Mouse (Mus musculus) olfactory bulb, adult 2 months (tissue): Measurements from ENCODE around the gene Pdap1. TPM values are rescaled to one million over a fixed set of nuclear protein-coding genes. Genes with fewer than 3 reads are reported as not detected.
"Not testable (repeated sequence)": the region's sequence is repeated elsewhere in the genome, so short reads cannot be mapped to it uniquely, and the experiment has no call there.

Experiments
- H3K27ac ChIP-seq: fragments of 200-500 bp; 2 replicates; pipeline ENCODE4 v1.5.1; 2012; ENCODE audit warnings: low read depth, low read length; ENCODE audit not compliant: insufficient read depth
- H3K4me1 ChIP-seq: fragments of 200-500 bp; 2 replicates; pipeline ENCODE4 v1.6.1; 2012; ENCODE audit warnings: low read length; ENCODE audit not compliant: control insufficient read depth, insufficient read depth
- H3K4me3 ChIP-seq: fragments of 200-500 bp; 2 replicates; pipeline ENCODE4 v1.5.1; 2012; ENCODE audit warnings: mild to moderate bottlenecking, low read depth, low read length, moderate library complexity; ENCODE audit not compliant: insufficient read depth
- CTCF ChIP-seq: fragments of 200-500 bp; IDR thresholded peaks from 2 replicates; pipeline ENCODE4 v1.5.1; 2012; ENCODE audit warnings: low read depth, mild to moderate bottlenecking, low read length, moderate library complexity; ENCODE audit not compliant: insufficient read depth
- POLR2A ChIP-seq: fragments of 200-500 bp; IDR thresholded peaks from 2 replicates; pipeline ENCODE4 v1.6.1; 2012; ENCODE audit warnings: mild to moderate bottlenecking, low read depth, low read length, moderate library complexity; ENCODE audit not compliant: insufficient read depth
- WGBS: fragments of 180-500 bp; shearing (Covaris S2); methylation state at CpG from one replicate; pipeline ENCODE4 v1.1.7; 2018; 5-methylcytosine and 5-hydroxymethylcytosine counted together
- polyA plus RNA-seq: library from polyadenylated mRNA; stranded (reverse); fragments of >200 nt; gene quantifications from 2 replicates; pipeline ENCODE4 v1.2.4, GENCODE M21; 2012; ENCODE audit warnings: low replicate concordance; ENCODE audit not compliant: missing spikeins, insufficient read depth, insufficient read length

Gene Pdap1
- polyA plus RNA-seq, 1 experiment = not detected

GRCm38 (mm10) chr5:145114071-145114605, 25.9 kb downstream of the Pdap1 start, which contains the start of gene Arpc1b:
Arpc1b (plus strand) TSS chr5:145114215.
- peak within 1 kb of the TSS; percentile 51 for H3K4me3 ChIP-seq
- WGBS = 2% methylated on average over 53 of the region's 53 CpGs
- no peak for TF ChIP-seq POLR2A
- TF ChIP-seq CTCF = no peak
- H3K27ac ChIP-seq = no peak within 1 kb of the TSS
- peaks cover 14% of the 10 kb centered on the region; the same call in 1 of the 2 replicates for H3K4me1 ChIP-seq

- WGBS = 59% methylated on average over 2 of the region's 2 CpGs
- peaks cover 14% of the 10 kb centered on the region; the same call in 1 of the 2 replicates for H3K4me1 ChIP-seq
- TF ChIP-seq POLR2A (no peak), CTCF (no peak)
Observed at GRCm38 (mm10) chr5:145113416-145113815, 26.6 kb downstream of the Pdap1 start.

GRCm38 (mm10) chr5:145112566-145112965, 27.5 kb downstream of the Pdap1 start:
- WGBS = 85% methylated on average over 8 of the region's 8 CpGs

More at GRCm38 (mm10) chr5:145113416-145113815, 26.6 kb downstream of the Pdap1 start:
- Histone ChIP-seq H3K27ac (no peak overlapping the region), H3K4me3 (no peak overlapping the region)

DNA sequence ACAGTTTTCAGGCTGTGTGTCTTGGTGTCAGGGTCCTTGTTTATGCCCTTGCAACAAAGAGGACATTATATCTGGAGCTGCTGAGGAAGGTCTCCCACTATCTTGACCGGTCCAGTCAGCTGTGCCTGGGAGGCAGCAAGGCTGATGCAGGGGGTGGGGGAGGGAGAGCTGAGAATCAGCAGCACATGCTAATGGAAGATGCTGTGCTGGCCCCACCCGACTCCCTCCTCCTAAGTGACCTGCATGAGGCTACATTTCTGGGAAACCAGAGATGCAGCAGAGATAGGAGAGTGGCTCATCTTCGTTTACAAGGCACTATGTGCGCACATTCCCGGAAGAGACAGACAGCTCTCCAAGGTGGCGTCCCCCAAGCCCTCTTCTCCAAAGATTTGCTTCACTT, 29.6 kb downstream of the Pdap1 start:
- peaks cover 14% of the 10 kb centered on the region; the same call in 1 of the 2 replicates for H3K4me1 ChIP-seq
- H3K4me3 ChIP-seq = no peak overlapping the region
- H3K27ac ChIP-seq = no peak overlapping the region
- 90% methylated on average over 6 of the region's 6 CpGs for WGBS
- TF ChIP-seq POLR2A (no peak), CTCF (no peak)

More at GRCm38 (mm10) chr5:145112566-145112965, 27.5 kb downstream of the Pdap1 start:
- TF ChIP-seq POLR2A (no peak), CTCF (no peak)
- Histone ChIP-seq H3K27ac (no peak overlapping the region), H3K4me3 (no peak overlapping the region), H3K4me1 (peaks cover 11% of the 10 kb centered on the region; the same call in 1 of the 2 replicates)

GRCm38 (mm10) chr5:145105694-145106275, 34.3 kb downstream of the Pdap1 start:
- Histone ChIP-seq H3K27ac (no peak overlapping the region), H3K4me1 (peaks cover 6% of the 10 kb centered on the region; the same call in 1 of the 2 replicates), H3K4me3 (no peak overlapping the region)
- TF ChIP-seq CTCF (no peak), POLR2A (no peak)
- WGBS = 72% methylated on average over 9 of the region's 9 CpGs

GRCm38 (mm10) chr5:145104328-145104727, 35.7 kb downstream of the Pdap1 start:
- no peak overlapping the region for H3K4me3 ChIP-seq
- peaks cover 6% of the 10 kb centered on the region; the same call in 1 of the 2 replicates for H3K4me1 ChIP-seq
- TF ChIP-seq POLR2A (no peak), CTCF (no peak)
- 72% methylated on average over 9 of the region's 9 CpGs for WGBS
- no peak overlapping the region for H3K27ac ChIP-seq

DNA sequence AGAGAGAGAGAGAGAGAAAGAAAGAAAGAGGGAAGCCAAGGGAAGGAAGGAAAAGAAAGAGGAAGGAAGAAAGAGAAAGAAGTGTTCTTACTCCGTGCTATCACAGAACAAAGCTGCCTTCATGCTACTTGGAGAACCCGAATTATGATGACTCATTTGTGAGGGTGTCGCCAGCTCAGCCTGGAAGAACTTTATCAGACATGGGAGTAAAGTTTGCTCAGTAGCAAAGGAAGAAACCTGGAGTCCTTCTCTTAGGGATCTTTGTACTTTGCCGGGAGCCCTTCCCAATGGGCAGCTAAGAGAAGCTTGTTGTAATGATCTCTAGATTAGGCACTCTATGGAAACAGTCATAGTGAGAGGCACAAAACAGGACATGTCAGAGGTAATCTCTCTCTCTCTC, 37.3 kb downstream of the Pdap1 start:
- Histone ChIP-seq H3K27ac (no peak overlapping the region), H3K4me3 (no peak overlapping the region), H3K4me1 (peaks cover 6% of the 10 kb centered on the region; the same call in 1 of the 2 replicates)
- no peak for TF ChIP-seq CTCF
- no peak for TF ChIP-seq POLR2A
- 51% methylated on average over 4 of the region's 4 CpGs for WGBS

DNA sequence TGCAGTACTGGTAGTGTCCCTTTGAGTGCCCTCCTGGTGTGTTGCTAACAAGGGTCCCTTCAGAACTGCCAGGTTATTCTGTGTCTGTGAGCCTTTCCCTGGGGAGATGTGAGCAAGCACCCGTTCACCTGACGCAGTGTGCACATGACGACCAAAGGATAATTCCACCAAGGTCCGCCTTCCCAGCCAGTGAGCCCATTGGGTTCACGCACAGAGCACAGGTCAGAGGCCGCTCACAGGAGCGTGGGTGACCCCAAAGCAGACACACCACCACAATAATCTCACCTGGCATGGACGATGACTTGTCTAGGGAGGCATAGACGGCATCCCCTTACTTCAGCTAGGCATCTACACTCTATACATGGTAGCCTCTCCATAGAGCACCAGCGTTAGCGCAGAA, 38.6 kb downstream of the Pdap1 start:
- H3K4me1 ChIP-seq, H3K27ac ChIP-seq, H3K4me3 ChIP-seq: not testable (repeated sequence)
- WGBS = 98% methylated on average over 11 of the region's 11 CpGs

GRCm38 (mm10) chr5:145100960-145101359, 39.1 kb downstream of the Pdap1 start:
- Histone ChIP-seq H3K27ac (no peak overlapping the region), H3K4me3 (no peak overlapping the region), H3K4me1 (peaks cover 6% of the 10 kb centered on the region; the same call in 1 of the 2 replicates)
- 96% methylated on average over 9 of the region's 9 CpGs for WGBS
- TF ChIP-seq CTCF (no peak), POLR2A (no peak)
